Mouse (Mus musculus): ENCODE data around the gene Stambpl1. TPM values are rescaled to one million over a fixed set of nuclear protein-coding genes. Genes with fewer than 3 reads are reported as not detected.

The Stambpl1 gene
- polyA plus RNA-seq, 1 experiment from 2014 or later: 8.5 TPM

GRCm38 (mm10) chr19:34268991-34269390 is 77.0 kb downstream of the Stambpl1 start:
- Histone ChIP-seq H3K27me3 (no peaks in the 10 kb centered on the region), H3K9ac (no peak overlapping the region), H3K4me2 (replicated peaks) (no peak overlapping the region), H3K4me3 (no peak overlapping the region), H3K36me3 (no peaks in the 10 kb centered on the region), H3K27ac (no peak overlapping the region), H3K9me3 (no peaks in the 10 kb centered on the region), H3K4me1 (no peaks in the 10 kb centered on the region)
- WGBS: 52% methylated on average over 1 of the region's 1 CpGs
- no peak for ATAC-seq (ENCODE audit: insufficient number of reproducible peaks, insufficient read depth, low FRiP score, low TSS enrichment)

- Histone ChIP-seq H3K4me3 (no peak overlapping the region), H3K4me2 (replicated peaks) (no peak overlapping the region), H3K36me3 (no peaks in the 10 kb centered on the region), H3K4me1 (no peaks in the 10 kb centered on the region), H3K27me3 (no peaks in the 10 kb centered on the region), H3K27ac (no peak overlapping the region), H3K9me3 (no peaks in the 10 kb centered on the region), H3K9ac (no peak overlapping the region)
- WGBS: 88% methylated on average over 11 of the region's 11 CpGs
- ATAC-seq (ENCODE audit: insufficient number of reproducible peaks, insufficient read depth, low FRiP score, low TSS enrichment): no peak
These were observed 78.2 kb downstream of the Stambpl1 start for GRCm38 (mm10) chr19:34270106-34270726.

- H3K36me3 ChIP-seq: no peaks in the 10 kb centered on the region
- no peak overlapping the region for H3K9ac ChIP-seq
- H3K9me3 ChIP-seq: no peaks in the 10 kb centered on the region
- no peak overlapping the region for H3K4me3 ChIP-seq
- WGBS: 93% methylated on average over 13 of the region's 13 CpGs
- no peak for ATAC-seq (ENCODE audit: insufficient number of reproducible peaks, insufficient read depth, low FRiP score, low TSS enrichment)
- H3K27ac ChIP-seq: no peak overlapping the region
- H3K4me1 ChIP-seq: no peaks in the 10 kb centered on the region
- H3K4me2 ChIP-seq (replicated peaks): no peak overlapping the region
- H3K27me3 ChIP-seq: no peaks in the 10 kb centered on the region
These were observed 78.9 kb downstream of the Stambpl1 start for GRCm38 (mm10) chr19:34270824-34271464.

- no peaks in the 10 kb centered on the region for H3K9me3 ChIP-seq
- 100% methylated on average over 1 of the region's 1 CpGs for WGBS
- H3K9ac ChIP-seq: no peak overlapping the region
- H3K4me2 ChIP-seq (replicated peaks): no peak overlapping the region
- no peak for ATAC-seq (ENCODE audit: insufficient number of reproducible peaks, insufficient read depth, low FRiP score, low TSS enrichment)
- no peak overlapping the region for H3K27ac ChIP-seq
- no peaks in the 10 kb centered on the region for H3K4me1 ChIP-seq
- no peak overlapping the region for H3K4me3 ChIP-seq
- H3K36me3 ChIP-seq: no peaks in the 10 kb centered on the region
- no peaks in the 10 kb centered on the region for H3K27me3 ChIP-seq
These were observed 81.0 kb downstream of the Stambpl1 start for GRCm38 (mm10) chr19:34273073-34273472.

GRCm38 (mm10) chr19:34278078-34278477 is 86.0 kb downstream of the Stambpl1 start:
- no peak overlapping the region for H3K27ac ChIP-seq
- H3K4me1 ChIP-seq: no peaks in the 10 kb centered on the region
- H3K4me3 ChIP-seq: no peak overlapping the region
- 73% methylated on average over 3 of the region's 3 CpGs for WGBS
- ATAC-seq (ENCODE audit: insufficient number of reproducible peaks, insufficient read depth, low FRiP score, low TSS enrichment): no peak
- no peaks in the 10 kb centered on the region for H3K36me3 ChIP-seq
- H3K4me2 ChIP-seq (replicated peaks): no peak overlapping the region
- H3K9me3 ChIP-seq: no peaks in the 10 kb centered on the region
- H3K27me3 ChIP-seq: no peaks in the 10 kb centered on the region
- no peak overlapping the region for H3K9ac ChIP-seq

- no peak overlapping the region for H3K4me2 ChIP-seq (replicated peaks)
- H3K4me1 ChIP-seq: no peaks in the 10 kb centered on the region
- H3K27ac ChIP-seq: no peak overlapping the region
- H3K27me3 ChIP-seq: no peaks in the 10 kb centered on the region
- WGBS: 83% methylated on average over 6 of the region's 6 CpGs
- no peaks in the 10 kb centered on the region for H3K36me3 ChIP-seq
- H3K9me3 ChIP-seq: no peaks in the 10 kb centered on the region
- ATAC-seq (ENCODE audit: insufficient number of reproducible peaks, insufficient read depth, low FRiP score, low TSS enrichment): no peak
- H3K4me3 ChIP-seq: no peak overlapping the region
- H3K9ac ChIP-seq: no peak overlapping the region
These were observed 91.6 kb downstream of the Stambpl1 start for GRCm38 (mm10) chr19:34283614-34284013.

- Histone ChIP-seq H3K27ac (no peak overlapping the region), H3K4me1 (no peaks in the 10 kb centered on the region), H3K9ac (no peak overlapping the region), H3K36me3 (no peaks in the 10 kb centered on the region), H3K4me2 (replicated peaks) (no peak overlapping the region), H3K27me3 (no peaks in the 10 kb centered on the region), H3K4me3 (no peak overlapping the region), H3K9me3 (no peaks in the 10 kb centered on the region)
- 65% methylated on average over 10 of the region's 10 CpGs for WGBS
- no peak for ATAC-seq (ENCODE audit: insufficient number of reproducible peaks, insufficient read depth, low FRiP score, low TSS enrichment)
These were observed 92.4 kb downstream of the Stambpl1 start for GRCm38 (mm10) chr19:34284383-34284782.

GRCm38 (mm10) chr19:34284826-34285225 is 92.8 kb downstream of the Stambpl1 start:
- Histone ChIP-seq H3K27me3 (no peaks in the 10 kb centered on the region), H3K9me3 (no peaks in the 10 kb centered on the region), H3K4me3 (no peak overlapping the region), H3K27ac (no peak overlapping the region), H3K4me1 (no peaks in the 10 kb centered on the region), H3K4me2 (replicated peaks) (no peak overlapping the region), H3K36me3 (no peaks in the 10 kb centered on the region), H3K9ac (no peak overlapping the region)
- ATAC-seq (ENCODE audit: insufficient number of reproducible peaks, insufficient read depth, low FRiP score, low TSS enrichment): no peak
- WGBS: 46% methylated on average over 2 of the region's 2 CpGs

GRCm38 (mm10) chr19:34287221-34287620 is 95.2 kb downstream of the Stambpl1 start:
- Histone ChIP-seq H3K9me3 (no peaks in the 10 kb centered on the region), H3K9ac (no peak overlapping the region), H3K4me3 (no peak overlapping the region), H3K27me3 (no peaks in the 10 kb centered on the region), H3K4me2 (replicated peaks) (no peak overlapping the region), H3K36me3 (no peaks in the 10 kb centered on the region), H3K27ac (no peak overlapping the region), H3K4me1 (0 out of 2 replicates have a peak, but pooled peaks cover 6% of the 10 kb centered on the region)
- ATAC-seq (ENCODE audit: insufficient number of reproducible peaks, insufficient read depth, low FRiP score, low TSS enrichment): no peak

GRCm38 (mm10) chr19:34287656-34288415 is 95.8 kb downstream of the Stambpl1 start:
- H3K27me3 ChIP-seq: 0 out of 2 replicates have a peak, but pooled peaks cover 3% of the 10 kb centered on the region

GRCm38 (mm10) chr19:34288696-34289095 is 96.7 kb downstream of the Stambpl1 start:
- Histone ChIP-seq H3K9ac (no peak overlapping the region), H3K36me3 (no peaks in the 10 kb centered on the region), H3K4me1 (0 out of 2 replicates have a peak, but pooled peaks cover 6% of the 10 kb centered on the region), H3K9me3 (no peaks in the 10 kb centered on the region), H3K4me2 (replicated peaks) (no peak overlapping the region), H3K27ac (no peak overlapping the region), H3K27me3 (0 out of 2 replicates have a peak, but pooled peaks cover 3% of the 10 kb centered on the region), H3K4me3 (no peak overlapping the region)
- ATAC-seq (ENCODE audit: insufficient number of reproducible peaks, insufficient read depth, low FRiP score, low TSS enrichment): no peak
- 96% methylated on average over 1 of the region's 1 CpGs for WGBS

More at GRCm38 (mm10) chr19:34287656-34288415, 95.8 kb downstream of the Stambpl1 start:
- no peak for ATAC-seq (ENCODE audit: insufficient number of reproducible peaks, insufficient read depth, low FRiP score, low TSS enrichment)
- 0 out of 2 replicates have a peak, but pooled peaks cover 6% of the 10 kb centered on the region for H3K4me1 ChIP-seq
- H3K36me3 ChIP-seq: no peaks in the 10 kb centered on the region
- no peaks in the 10 kb centered on the region for H3K9me3 ChIP-seq
- no peak overlapping the region for H3K9ac ChIP-seq
- WGBS: 74% methylated on average over 13 of the region's 13 CpGs
- no peak overlapping the region for H3K4me3 ChIP-seq
- H3K27ac ChIP-seq: no peak overlapping the region
- no peak overlapping the region for H3K4me2 ChIP-seq (replicated peaks)
